Mouse (Mus musculus) induced T-regulatory cell, adult 2 months (primary cell): Measurements from ENCODE around the gene Mapk8ip3.

Experiments
- DNase-seq: peaks from one replicate; pipeline ENCODE4 v3.0.0-alpha.2; 2012; ENCODE audit warnings: low read depth

Gene Mapk8ip3

DNA sequence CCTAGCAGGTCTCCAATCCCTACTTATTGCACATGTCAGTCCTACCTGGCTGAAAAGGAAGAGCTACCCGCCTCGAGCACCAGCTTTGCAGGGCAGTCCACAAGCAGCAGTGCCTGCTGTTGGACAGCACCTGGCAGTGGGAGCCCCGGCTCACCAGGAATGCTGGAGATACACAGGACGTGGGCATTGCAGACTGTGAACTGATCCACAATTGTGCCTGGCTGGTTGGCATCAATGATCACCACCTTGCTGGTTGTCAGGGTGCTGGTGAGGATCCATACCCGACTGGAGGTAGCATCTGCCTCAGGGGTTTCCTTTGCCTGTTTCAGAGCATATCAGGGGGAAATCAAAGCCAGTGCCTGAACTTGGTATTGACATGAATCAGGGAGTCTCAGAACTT is 34.7 kb downstream of the Mapk8ip3 start:
- no peak for DNase-seq

DNA sequence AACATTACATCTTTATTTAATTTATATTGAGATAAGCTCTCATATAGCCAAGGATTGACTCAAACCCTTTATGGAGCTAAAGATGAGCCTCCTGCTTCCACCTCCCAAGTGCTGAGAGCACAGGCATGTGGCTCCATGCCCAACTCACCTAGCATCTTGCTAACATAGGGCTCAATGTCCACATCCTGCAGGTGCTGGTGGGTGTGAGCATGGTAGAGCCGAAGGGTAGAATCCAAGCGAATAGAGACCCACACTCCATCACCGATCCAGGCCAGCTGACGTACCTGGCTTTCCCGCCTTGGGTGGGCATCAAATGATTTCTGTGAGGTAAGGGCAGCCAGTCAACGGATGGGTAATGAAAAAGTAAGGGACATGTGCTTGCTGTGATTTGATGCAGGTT is 36.8 kb downstream of the Mapk8ip3 start:
- no peak for DNase-seq

DNA sequence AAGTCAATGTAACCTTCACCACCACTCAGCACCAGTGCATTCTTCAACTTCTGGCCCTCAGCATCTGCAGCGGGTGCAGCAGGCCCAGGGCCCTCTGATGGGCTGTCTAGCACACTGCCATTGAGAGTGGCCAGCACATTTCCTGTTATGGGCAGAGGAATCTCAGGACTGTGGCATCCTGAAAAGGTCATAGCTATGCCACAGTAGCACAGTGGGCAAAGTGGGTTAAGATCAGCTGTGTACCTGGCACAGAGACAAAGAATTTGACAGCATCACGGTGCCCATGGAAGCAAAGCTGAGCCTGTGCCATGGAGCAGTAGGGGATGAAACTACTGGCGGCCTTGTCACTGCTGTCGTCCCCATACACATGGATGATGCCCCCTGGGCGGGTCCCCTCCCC is 37.6 kb downstream of the Mapk8ip3 start:
- no peak for DNase-seq

DNA sequence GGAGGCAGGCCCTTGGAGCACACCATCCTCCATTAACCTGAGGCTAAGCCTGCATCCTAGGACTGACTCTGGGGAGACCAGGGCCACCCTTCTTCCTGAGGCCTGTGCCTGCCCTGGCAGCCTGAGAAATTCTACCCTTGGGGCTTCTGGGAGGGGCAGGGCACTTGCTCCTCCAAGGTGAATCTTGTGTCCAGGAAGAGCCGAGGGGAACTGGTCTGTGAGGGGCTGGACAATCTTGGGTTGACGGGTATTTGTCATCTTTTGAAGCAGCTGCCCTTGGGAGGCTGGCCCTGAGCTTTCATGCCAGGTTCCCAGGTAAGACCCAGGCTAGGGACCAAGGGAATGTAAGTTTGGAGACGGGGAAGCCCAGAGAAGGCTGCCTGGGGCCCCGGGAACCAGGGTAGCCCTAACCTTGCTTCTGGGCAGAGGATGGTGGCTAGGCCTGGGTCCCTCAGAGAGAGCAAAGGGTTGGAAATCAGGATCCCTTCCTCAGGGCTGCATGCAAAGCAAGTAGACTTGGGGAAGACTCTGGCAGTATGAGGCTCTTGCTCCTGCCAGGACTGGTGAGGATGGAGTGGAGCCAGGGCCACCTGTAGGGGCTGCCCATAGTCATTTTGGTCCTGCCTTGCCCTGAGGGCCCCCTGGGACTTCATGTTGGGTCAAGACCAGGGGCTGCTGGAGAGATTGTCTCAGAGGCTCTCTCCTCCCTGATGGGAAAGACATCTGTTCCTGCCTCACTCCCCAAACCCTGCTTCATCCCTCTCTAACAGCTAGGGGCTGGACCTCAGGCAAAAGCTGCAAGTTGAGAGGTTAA is 38.5 kb downstream of the Mapk8ip3 start:
- no peak for DNase-seq

DNA sequence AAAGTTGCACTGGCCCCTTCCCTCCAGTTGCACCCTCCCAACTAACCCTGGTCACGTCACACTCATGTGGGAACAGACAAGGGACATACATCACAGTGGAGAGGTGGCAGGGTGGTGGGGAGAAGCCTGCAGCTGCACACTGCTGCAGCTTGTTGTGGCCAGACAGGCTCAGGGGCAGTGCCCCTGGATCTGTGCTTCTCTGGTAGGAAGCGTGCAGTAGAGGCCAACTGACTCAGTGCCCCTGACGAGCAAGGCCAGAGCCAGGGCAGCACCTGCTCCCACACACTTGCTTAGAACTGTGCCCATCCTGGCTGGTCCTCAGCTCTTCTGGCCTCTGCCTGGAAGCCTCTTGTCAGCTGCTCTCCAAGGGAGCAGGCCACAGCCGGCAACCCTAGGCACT is 39.2 kb downstream of the Mapk8ip3 start:
- no peak for DNase-seq

- DNase-seq = no peak
Measured at GRCm38 (mm10) chr17:24896993-24897269, 39.8 kb downstream of the Mapk8ip3 start.

- DNase-seq = peak; percentile 86
Measured at GRCm38 (mm10) chr17:24896241-24896992, 40.4 kb downstream of the Mapk8ip3 start, which contains the start of gene Nme3. Gene Nme3 (plus strand): TSS chr17:24896500.

DNA sequence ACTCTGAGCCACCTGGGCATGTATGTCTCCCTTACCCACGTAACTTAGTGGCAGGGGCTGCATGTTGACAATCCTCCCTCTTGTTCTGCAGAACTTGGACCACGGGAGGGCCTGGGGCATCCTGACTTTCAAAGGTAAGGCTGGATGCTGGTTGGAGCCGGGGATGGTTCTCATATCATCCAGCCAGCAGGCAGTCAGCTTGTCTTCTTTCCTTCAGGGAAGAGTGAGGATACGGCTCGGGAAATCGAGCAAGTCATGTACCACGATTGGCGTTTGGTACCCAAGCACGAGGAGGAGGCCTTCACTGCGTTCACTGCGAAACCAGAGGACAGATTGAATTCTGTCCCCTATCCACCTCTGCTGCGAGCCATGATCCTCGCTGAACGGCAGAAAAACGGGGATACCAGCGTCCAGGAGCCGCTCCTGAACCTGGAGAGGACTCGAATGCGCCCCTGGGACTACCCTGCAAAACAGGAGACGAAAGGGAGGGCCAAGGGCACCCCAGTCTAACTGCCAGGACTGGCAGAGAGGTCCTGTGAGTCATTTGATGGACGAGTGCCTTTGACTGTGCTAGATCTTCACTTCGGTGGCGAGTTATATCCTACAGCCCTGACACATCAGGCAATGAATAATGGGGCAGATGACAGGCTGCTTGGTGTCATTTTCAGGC is 41.1 kb downstream of the Mapk8ip3 start:
- DNase-seq = no peak

DNA sequence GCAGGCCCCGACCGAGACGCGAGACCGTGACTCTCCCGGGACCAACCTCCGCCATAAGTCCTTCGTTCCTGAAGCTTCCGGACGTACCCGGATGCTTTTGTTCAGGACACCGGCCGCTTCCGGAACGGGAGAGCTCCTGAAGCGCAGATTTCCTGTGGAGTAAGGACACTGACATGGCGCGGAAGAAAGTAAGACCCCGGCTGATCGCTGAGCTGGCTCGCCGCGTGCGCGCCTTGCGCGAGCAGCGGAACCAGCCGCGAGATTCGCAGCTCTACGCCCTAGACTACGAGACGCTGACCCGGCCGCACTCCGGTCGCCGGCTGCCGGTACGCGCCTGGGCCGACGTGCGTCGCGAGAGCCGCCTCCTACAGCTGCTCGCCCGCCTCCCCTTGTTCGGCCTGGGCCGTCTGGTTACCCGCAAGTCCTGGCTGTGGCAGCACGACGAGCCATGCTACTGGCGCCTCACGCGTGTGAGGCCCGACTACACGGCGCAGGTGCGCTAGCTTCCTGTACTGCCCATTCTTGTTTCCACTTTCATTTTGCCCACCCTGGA is 41.7 kb downstream of the Mapk8ip3 start, which contains the start of the genes Eme2 and Mrps34:
Gene Eme2, minus strand, starts transcription at position 93 of the 553 bp plus-strand sequence.
Gene Mrps34, plus strand, starts transcription at position 122 of the 553 bp plus-strand sequence.
- DNase-seq = peak; percentile 91

- no peak for DNase-seq
Measured at GRCm38 (mm10) chr17:24894061-24894994, 42.4 kb downstream of the Mapk8ip3 start.

GRCm38 (mm10) chr17:24893276-24893675 is 43.5 kb downstream of the Mapk8ip3 start:
- DNase-seq = no peak

GRCm38 (mm10) chr17:24892785-24893184 is 44.0 kb downstream of the Mapk8ip3 start:
- no peak for DNase-seq

DNA sequence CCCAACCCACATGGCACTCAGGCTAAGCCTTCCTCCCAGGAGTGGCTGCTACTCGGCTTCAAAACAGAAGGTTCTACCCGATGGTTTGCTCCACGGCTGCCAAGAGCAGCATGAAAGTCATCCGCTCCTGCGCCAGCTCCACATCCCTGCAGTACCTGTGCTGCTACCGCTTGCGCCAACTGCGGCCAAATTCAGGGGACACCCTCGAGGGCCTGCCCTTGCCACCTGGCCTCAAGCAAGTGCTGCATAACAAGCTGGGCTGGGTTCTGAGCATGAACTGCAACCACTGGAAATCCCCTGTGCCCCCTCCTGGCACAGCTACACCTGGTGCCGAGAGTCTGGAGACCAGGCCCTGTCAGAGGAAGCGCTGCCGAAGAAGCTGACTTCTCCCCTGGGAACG is 45.5 kb downstream of the Mapk8ip3 start:
- DNase-seq = no peak

- DNase-seq = no peak
Measured at GRCm38 (mm10) chr17:24890151-24891092, 46.4 kb downstream of the Mapk8ip3 start.

DNA sequence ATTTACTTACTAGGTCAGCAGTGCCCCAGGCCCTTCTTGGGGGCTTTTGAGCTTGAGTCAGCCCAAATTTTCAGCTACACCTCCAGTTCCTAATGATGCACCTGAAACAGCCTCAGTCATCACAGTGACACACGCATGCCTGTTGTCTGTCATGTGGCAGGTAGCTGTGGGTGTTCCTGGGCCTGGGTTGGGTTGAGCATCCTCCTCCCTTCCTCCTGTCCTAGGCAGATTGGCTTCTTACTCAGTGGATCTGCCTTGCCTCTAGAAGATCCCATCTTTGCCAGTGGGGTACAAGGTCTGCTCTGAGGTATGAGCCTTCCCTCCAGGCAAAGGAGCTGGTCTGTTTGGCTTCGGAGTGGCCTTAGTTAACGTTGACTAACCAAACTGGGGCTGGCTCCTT is 47.9 kb downstream of the Mapk8ip3 start:
- DNase-seq = no peak

- DNase-seq = peak; percentile 52
Measured at GRCm38 (mm10) chr17:24887291-24888080, 49.3 kb downstream of the Mapk8ip3 start.

GRCm38 (mm10) chr17:24886932-24887271 is 49.9 kb downstream of the Mapk8ip3 start:
- no peak for DNase-seq

DNA sequence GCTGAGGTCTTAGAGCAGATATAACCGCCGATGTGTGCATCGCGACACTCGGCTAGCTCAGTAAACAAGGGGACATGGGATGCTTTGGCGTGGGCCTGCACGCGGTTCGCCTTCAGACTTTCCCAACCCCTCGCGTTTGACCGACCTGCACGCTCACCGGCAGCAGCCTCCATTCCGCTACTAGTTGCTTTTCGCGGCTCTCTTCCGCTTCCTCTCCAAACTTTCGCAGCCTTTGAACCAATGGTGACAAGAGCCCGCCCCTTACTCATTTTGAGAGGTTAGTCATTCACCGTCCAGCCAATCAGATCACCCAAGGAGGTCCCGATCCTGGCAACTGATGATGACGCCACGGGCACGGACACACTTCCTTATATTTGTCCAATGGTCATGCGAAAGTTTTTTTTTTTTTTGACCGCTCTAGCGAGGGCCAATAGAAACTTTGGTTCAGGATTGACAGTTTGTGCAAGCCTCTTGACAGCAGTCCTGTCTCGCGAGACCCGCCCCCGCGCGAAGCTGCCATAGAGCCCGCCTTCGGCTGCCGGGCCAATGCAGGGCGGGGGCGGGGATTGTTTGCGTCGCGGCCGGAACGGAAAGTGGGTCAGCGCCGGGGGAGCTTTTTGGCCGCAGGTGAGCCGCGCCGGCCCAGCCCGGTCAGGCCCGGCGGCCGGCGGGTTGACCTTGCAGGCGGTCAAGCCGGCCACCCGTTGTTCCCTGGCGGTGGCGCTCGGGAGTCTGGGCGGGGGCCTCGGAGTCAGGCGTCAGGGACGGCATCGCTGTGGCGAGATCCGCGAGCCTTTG is 50.4 kb downstream of the Mapk8ip3 start, which contains the start of the genes Nubp2 and Spsb3:
Gene Nubp2, minus strand, starts transcription at position 216 of the 798 bp plus-strand sequence.
Gene Spsb3, plus strand, starts transcription at position 510 of the 798 bp plus-strand sequence.
- peak; percentile 99 for DNase-seq
